Mouse (Mus musculus) thymus, adult 2 months (tissue): ENCODE measurements around the gene C5ar1. TPM values are rescaled to one million over a fixed set of nuclear protein-coding genes. Genes with fewer than 3 reads are reported as not detected.

Experiments
- DNase-seq: peaks from one replicate; pipeline ENCODE4 v3.0.0; 2021
- H3K27ac ChIP-seq: fragments of 200-500 bp; 2 replicates; pipeline ENCODE4 v1.5.1; 2012; ENCODE audit warnings: low read length, control low read depth; ENCODE audit not compliant: control insufficient read depth, insufficient read depth
- H3K27me3 ChIP-seq: fragments of 200-500 bp; 2 replicates; pipeline ENCODE4 v1.6.1; 2012; ENCODE audit warnings: mild to moderate bottlenecking, low read length, moderate library complexity, mixed read lengths; ENCODE audit not compliant: control insufficient read depth, insufficient read depth
- H3K36me3 ChIP-seq: fragments of 200-500 bp; 2 replicates; pipeline ENCODE4 v1.6.1; 2012; ENCODE audit warnings: mild to moderate bottlenecking, low read length, moderate library complexity; ENCODE audit not compliant: control insufficient read depth, insufficient read depth
- H3K4me1 ChIP-seq: fragments of 200-500 bp; replicated peaks from 2 replicates; pipeline ENCODE4 v1.6.1; 2012; ENCODE audit warnings: low read length; ENCODE audit not compliant: control insufficient read depth, insufficient read depth
- H3K4me3 ChIP-seq: fragments of 200-500 bp; 2 replicates; pipeline ENCODE4 v1.5.1; 2012; ENCODE audit warnings: mild to moderate bottlenecking, low read length, control low read depth, moderate library complexity; ENCODE audit not compliant: control insufficient read depth, insufficient read depth
- CTCF ChIP-seq: fragments of 200-500 bp; IDR thresholded peaks from 2 replicates; pipeline ENCODE4 v1.5.1; 2012; ENCODE audit warnings: mild to moderate bottlenecking, control low read depth, low read length, moderate library complexity, borderline replicate concordance; ENCODE audit not compliant: control insufficient read depth, poor library complexity, insufficient read depth; ENCODE audit errors: extremely low read depth
- POLR2A ChIP-seq: fragments of 200-500 bp; IDR thresholded peaks from 2 replicates; pipeline ENCODE4 v1.6.1; 2012; ENCODE audit warnings: mild to moderate bottlenecking, low read length, control low read depth, moderate library complexity; ENCODE audit not compliant: control insufficient read depth, poor library complexity, insufficient read depth; ENCODE audit errors: extremely low read depth
- WGBS: fragments of 180-500 bp; shearing (Covaris S2); methylation state at CpG from one replicate; pipeline ENCODE4 v1.1.7; 2018; 5-methylcytosine and 5-hydroxymethylcytosine counted together
- polyA plus RNA-seq: library from polyadenylated mRNA; depleted of rRNA; stranded (reverse); fragments of >200 nt; gene quantifications from 2 replicates; pipeline ENCODE4 v1.2.3, GENCODE M21; 2012

Gene C5ar1
- polyA plus RNA-seq, 1 experiment: 3.2 TPM

DNA sequence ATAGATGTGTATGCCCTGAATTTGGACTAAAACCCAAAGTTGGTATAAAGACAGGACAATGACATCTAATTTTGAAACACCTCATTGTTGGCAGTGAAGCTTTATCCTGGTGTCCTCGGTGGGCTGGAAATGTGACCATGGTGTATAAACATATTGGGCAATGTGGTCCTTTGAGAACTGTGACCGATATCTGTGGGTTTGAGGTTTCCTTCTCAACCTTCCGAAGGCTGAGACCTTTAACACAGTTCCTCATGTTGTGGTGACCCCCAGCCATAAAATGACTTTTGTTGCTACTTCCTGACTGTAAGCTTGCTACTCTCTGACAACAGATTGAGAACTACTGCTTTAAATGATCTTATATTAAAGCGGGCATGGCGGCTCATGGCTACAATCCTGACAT lies 8.7 kb downstream of the C5ar1 start:
- no peaks in the 10 kb centered on the region for H3K4me1 ChIP-seq
- DNase-seq: no peak
- TF ChIP-seq POLR2A (no peak), CTCF (no peak)
- H3K27me3 ChIP-seq: no peaks in the 10 kb centered on the region
- WGBS: 8% methylated on average over 5 of the region's 5 CpGs
- H3K27ac ChIP-seq: no peak overlapping the region
- H3K36me3 ChIP-seq: no peaks in the 10 kb centered on the region
- H3K4me3 ChIP-seq: no peak overlapping the region

DNA sequence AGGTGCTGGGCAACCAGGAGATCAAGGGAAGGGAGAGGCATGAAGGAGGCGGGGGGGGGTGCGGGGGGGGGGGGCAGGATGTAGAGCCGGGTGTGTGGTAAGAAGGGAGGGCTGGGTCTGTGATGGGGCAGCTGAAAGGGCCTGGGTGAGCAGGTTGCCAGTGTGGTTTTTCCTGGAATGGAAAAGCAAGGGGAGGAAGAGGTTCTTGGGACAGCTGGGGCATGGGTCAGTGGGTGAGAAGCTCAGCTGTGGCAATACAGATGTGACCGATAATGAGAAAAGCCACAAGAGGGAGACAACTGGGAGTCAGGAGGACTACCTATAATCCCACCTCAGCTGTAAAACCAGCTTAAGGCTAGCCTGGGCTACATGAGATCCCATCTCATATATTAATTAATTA lies 13.4 kb downstream of the C5ar1 start:
- no peak overlapping the region for H3K27ac ChIP-seq
- no peaks in the 10 kb centered on the region for H3K27me3 ChIP-seq
- no peak for DNase-seq
- no peaks in the 10 kb centered on the region for H3K36me3 ChIP-seq
- no peaks in the 10 kb centered on the region for H3K4me1 ChIP-seq
- no peak for TF ChIP-seq CTCF
- TF ChIP-seq POLR2A: no peak
- no peak overlapping the region for H3K4me3 ChIP-seq
- 6% methylated on average over 2 of the region's 4 CpGs for WGBS

DNA sequence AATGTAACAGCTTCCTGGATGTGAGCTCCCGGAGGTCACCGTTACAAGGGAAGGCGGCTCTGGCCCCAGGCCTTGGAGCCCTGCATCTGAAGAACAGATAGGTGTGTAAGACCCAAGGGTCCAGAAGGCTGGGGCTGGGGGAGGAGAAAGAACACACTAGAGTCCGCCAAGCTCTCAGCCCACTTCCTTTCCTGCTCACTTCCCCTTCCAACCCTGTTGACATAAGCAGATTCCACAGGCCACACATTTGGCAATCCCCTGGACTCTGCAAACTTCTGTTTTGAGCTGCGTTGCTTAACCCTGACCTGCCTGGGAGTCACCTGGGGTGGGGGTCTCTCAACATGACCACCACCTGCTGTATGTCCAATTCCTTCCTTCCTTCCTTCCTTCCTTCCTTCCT lies 15.3 kb downstream of the C5ar1 start, which contains the start of gene C5ar2:
Gene C5ar2 (minus strand): TSS at position 88 of the 400 bp plus-strand sequence.
- Histone ChIP-seq H3K4me3 (no peak within 1 kb of the TSS), H3K4me1 (no peaks in the 10 kb centered on the region), H3K27me3 (no peaks in the 10 kb centered on the region), H3K27ac (no peak within 1 kb of the TSS), H3K36me3 (no peaks in the 10 kb centered on the region)
- no peak for DNase-seq
- 67% methylated on average over 5 of the region's 5 CpGs for WGBS
- TF ChIP-seq CTCF (no peak), POLR2A (no peak)

DNA sequence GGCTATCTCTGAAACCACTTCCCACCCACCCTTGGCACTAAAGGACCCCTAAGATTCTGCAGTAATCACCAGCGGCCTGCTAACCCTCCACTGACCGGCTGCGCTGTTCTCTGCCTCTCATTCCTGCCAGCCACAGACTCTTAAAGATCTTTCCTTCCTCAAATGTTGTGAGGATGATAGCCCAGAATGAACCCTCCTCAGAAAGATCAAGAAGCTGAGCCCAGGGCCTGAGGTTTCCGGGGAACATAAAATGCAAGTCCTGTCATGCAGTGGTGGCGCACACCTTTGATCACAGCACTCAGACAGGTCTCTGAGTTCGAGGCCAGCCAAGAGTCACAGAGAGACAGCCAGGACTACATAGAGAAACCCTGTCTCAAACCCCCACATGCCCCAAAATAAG lies 17.1 kb downstream of the C5ar1 start:
- Histone ChIP-seq H3K4me1 (no peaks in the 10 kb centered on the region), H3K27ac (no peak overlapping the region)

DNA sequence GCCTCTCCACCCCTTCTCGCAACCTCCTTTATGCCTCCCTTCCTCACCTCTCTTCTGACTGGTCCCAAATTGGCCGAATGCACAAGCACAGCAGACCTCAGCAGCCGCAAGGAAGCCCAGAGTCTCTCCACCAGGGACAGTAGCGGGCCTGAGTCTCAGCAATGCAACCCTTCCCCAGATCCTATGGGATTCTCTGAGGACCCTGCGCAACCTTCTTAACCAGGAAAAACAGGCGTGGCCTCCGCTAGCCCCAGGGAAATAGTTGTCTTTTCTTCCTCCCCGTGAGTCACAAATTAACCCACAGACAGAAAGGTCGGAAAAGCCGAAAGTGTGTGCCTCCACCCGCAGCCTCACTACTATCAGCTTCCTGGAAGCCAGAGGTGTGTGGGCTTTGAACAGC lies 17.6 kb downstream of the C5ar1 start:
- no peaks in the 10 kb centered on the region for H3K27me3 ChIP-seq
- H3K27ac ChIP-seq: no peak overlapping the region
- H3K4me1 ChIP-seq: no peaks in the 10 kb centered on the region
- H3K4me3 ChIP-seq: no peak overlapping the region
- TF ChIP-seq POLR2A (no peak), CTCF (no peak)
- 51% methylated on average over 11 of the region's 11 CpGs for WGBS
- no peak for DNase-seq
- H3K36me3 ChIP-seq: no peaks in the 10 kb centered on the region

More for the DNA sequence above, 17.1 kb downstream of the C5ar1 start:
- Histone ChIP-seq H3K27me3 (no peaks in the 10 kb centered on the region), H3K36me3 (no peaks in the 10 kb centered on the region), H3K4me3 (no peak overlapping the region)
- no peak for TF ChIP-seq POLR2A
- TF ChIP-seq CTCF: no peak
- DNase-seq: no peak
- WGBS: 22% methylated on average over 6 of the region's 6 CpGs

DNA sequence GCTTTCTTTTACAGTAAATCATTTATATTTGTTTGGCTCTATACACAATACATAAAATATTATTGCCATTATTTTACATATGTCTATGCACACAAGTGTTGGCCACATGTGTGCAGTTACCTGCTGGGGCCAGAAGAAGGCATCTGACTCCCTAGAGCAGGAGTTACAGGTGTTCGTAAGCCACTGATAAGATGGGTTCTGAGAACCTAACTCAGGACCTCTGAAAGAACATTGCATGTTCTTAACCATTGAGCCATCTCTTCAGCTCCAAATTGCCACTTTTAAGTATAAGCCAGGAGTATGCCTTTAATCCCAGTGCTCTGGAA lies 18.4 kb downstream of the C5ar1 start:
- 97% methylated on average over 1 of the region's 1 CpGs for WGBS
- Histone ChIP-seq H3K36me3 (no peaks in the 10 kb centered on the region), H3K4me3 (no peak overlapping the region), H3K27ac (no peak overlapping the region), H3K27me3 (no peaks in the 10 kb centered on the region), H3K4me1 (no peaks in the 10 kb centered on the region)
- TF ChIP-seq CTCF: no peak
- no peak for TF ChIP-seq POLR2A
- DNase-seq: no peak

DNA sequence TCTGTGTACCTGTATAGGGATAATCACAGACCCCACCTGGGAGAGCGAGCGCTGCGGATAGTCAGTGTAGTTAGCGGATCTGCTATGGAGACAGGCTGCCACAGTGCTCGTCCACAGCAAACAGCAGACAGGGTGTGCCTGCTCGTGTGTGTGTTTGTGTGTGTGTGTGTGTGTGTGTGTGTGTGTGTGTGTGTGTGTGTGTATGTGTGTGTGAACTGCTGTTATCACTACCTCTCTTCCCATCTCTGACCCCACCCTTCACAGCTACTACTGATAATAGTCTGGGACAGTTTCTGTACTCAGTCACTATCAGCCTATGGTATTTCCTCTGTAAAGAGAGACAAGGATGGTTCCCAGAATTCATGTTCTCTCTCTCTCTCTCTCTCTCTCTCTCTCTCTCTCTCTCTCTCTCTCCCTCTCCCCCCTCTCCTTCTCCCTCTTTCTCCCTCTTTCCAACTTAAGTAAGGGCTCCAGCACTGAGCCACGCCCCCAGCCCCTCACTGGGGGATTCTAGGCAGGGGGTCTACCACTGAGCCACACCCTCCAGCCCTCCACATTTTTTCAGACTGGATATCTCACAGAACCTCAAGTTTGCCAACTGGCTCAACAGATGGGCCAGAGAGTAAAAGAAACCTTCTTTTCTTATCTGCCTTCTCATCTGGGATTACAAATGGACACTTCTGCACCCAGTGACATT lies 18.9 kb downstream of the C5ar1 start:
- Histone ChIP-seq H3K4me1 (no peaks in the 10 kb centered on the region), H3K27me3 (no peaks in the 10 kb centered on the region), H3K36me3 (no peaks in the 10 kb centered on the region), H3K4me3 (no peak overlapping the region), H3K27ac (no peak overlapping the region)
- TF ChIP-seq CTCF: no peak
- no peak for TF ChIP-seq POLR2A
- DNase-seq: no peak
- WGBS: 93% methylated on average over 7 of the region's 7 CpGs
